Mouse (Mus musculus): ENCODE measurements around the gene Zbtb26.

GRCm38 (mm10) chr2:37422306-37423304 lies 20.3 kb downstream of the Zbtb26 start, which contains the start of gene Rc3h2:
- TF ChIP-seq POLR2A (IDR thresholded peaks at IDR 0.05; ENCODE audit: extremely low read depth, insufficient read depth, low read length) (peak; percentile 90), CTCF (IDR thresholded peaks at IDR 0.05; ENCODE audit: extremely low read depth, insufficient read depth, low read length) (no peak)
